Mouse (Mus musculus) midbrain, postnatal 0 days (tissue): ENCODE data around the gene Cacnb3. TPM values are rescaled to one million over a fixed set of nuclear protein-coding genes. Genes with fewer than 3 reads are reported as not detected.
A peak's percentile ranks its signal among the peaks of the same experiment; 100 is the strongest.
"Not testable (repeated sequence)": the region's sequence is repeated elsewhere in the genome, so short reads cannot be mapped to it uniquely, and the experiment has no call there.

Experiments
- ATAC-seq: fragments of 200-750 bp; cut with Nextera tagmentation; 2 replicates; pipeline ENCODE4 v1.8.0; 2017; ENCODE audit warnings: moderate number of reproducible peaks, mild to moderate bottlenecking, moderate TSS enrichment, moderate library complexity; ENCODE audit not compliant: low FRiP score
- DNase-seq: peaks from one replicate; pipeline ENCODE4 v3.0.0-alpha.2; 2015; ENCODE audit warnings: low spot score
- H3K27ac ChIP-seq: fragments of 300-500 bp; sonication (generic); 2 replicates; pipeline ENCODE4 v1.5.1; 2014; ENCODE audit warnings: low read depth, mild to moderate bottlenecking, low read length, mixed read lengths
- H3K27me3 ChIP-seq: fragments of 300-500 bp; sonication (generic); 2 replicates; pipeline ENCODE4 v1.6.1; 2014; ENCODE audit warnings: low read length, control low read depth, mixed read lengths; ENCODE audit not compliant: insufficient read depth
- H3K36me3 ChIP-seq: fragments of 300-500 bp; sonication (generic); 2 replicates; pipeline ENCODE4 v1.6.1; 2014; ENCODE audit warnings: low read length, control low read depth, mixed read lengths; ENCODE audit not compliant: insufficient read depth
- H3K4me1 ChIP-seq: fragments of 300-500 bp; sonication (generic); 2 replicates; pipeline ENCODE4 v1.6.1; 2014; ENCODE audit warnings: mild to moderate bottlenecking, control low read depth, antibody characterized with exemption, low read length, mixed read lengths; ENCODE audit not compliant: insufficient read depth
- H3K4me2 ChIP-seq: fragments of 300-500 bp; sonication (generic); 2 replicates; pipeline ENCODE4 v1.6.1; 2014; ENCODE audit warnings: low read depth, mild to moderate bottlenecking, low read length, mixed read lengths; ENCODE audit not compliant: poor library complexity, severe bottlenecking
- H3K4me3 ChIP-seq: fragments of 300-500 bp; sonication (generic); 2 replicates; pipeline ENCODE4 v1.5.1; 2014; ENCODE audit warnings: low read depth, mild to moderate bottlenecking, low read length, moderate library complexity
- H3K9ac ChIP-seq: fragments of 300-500 bp; sonication (generic); replicated peaks from 2 replicates; pipeline ENCODE4 v1.6.1; 2014; ENCODE audit warnings: mild to moderate bottlenecking, low read length, moderate library complexity, mixed read lengths; ENCODE audit not compliant: poor library complexity, severe bottlenecking
- H3K9me3 ChIP-seq: fragments of 300-500 bp; sonication (generic); 2 replicates; pipeline ENCODE4 v1.6.1; 2016; ENCODE audit warnings: low read length, control low read depth
- CTCF ChIP-seq: IDR thresholded peaks from 2 replicates; pipeline ENCODE4 v1.5.1; 2016; ENCODE audit warnings: antibody characterized with exemption, mild to moderate bottlenecking
- WGBS: fragments of 180-500 bp; shearing (Covaris S2); extraction: QIAGEN DNeasy Blood & Tissue Kit; methylation state at CpG from one replicate; pipeline ENCODE4 v1.1.7; 2014; 5-methylcytosine and 5-hydroxymethylcytosine counted together
- polyA plus RNA-seq: library from polyadenylated mRNA; unstranded; fragments of >200 nt; fragmentation: Nextera tagmentation; extraction: Ambion mirVana; gene quantifications from 2 replicates; pipeline ENCODE4 v1.2.1, GENCODE M21; 2015
- total RNA-seq: library from RNA; depleted of rRNA; stranded (reverse); fragments of >200 nt; gene quantifications from 2 replicates; pipeline ENCODE4 v1.2.3, GENCODE M21; 2014; rRNA removed

Cacnb3 gene
- total RNA-seq, result 211 and 239 TPM in 2 replicates
- polyA plus RNA-seq, result 150 and 155 TPM in 2 replicates

DNA sequence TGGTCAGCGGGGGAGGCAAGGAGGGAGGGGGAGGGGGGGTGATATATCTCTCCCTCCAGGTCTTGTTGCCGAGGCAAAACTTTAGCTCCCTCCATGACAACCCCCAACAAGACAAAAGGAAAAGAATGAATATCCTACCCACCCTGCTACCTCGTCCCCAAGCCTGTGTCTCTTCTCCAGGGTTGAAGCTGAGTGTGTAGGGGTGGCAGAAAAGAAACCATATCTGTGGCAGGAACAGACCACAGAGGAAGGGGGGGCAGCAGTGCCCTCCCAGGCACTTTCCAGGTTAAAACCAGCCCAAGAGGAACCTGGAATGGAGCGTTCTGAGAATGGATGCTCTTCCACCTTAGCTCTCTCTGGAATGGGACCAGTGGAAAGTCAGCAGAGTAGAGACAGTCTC lies at the start of gene Cacnb3:
Gene Cacnb3 (plus strand): TSS at position 301 of the 400 bp plus-strand sequence.
- H3K27ac ChIP-seq, result peak within 1 kb of the TSS; percentile 98; the same call in 1 of the 2 replicates
- no peak for TF ChIP-seq CTCF
- peaks cover 8% of the 10 kb centered on the region; the same call in 1 of the 2 replicates for H3K4me1 ChIP-seq
- H3K9me3 ChIP-seq, result no peaks in the 10 kb centered on the region
- no peaks in the 10 kb centered on the region for H3K36me3 ChIP-seq
- DNase-seq (no peak), ATAC-seq (no peak)
- H3K27me3 ChIP-seq, result no peaks in the 10 kb centered on the region
- peak within 1 kb of the TSS; percentile 88 for H3K4me2 ChIP-seq
- WGBS, result 41% methylated on average over 4 of the region's 4 CpGs
- H3K4me3 ChIP-seq, result peak within 1 kb of the TSS; percentile 68
- peak within 1 kb of the TSS; percentile 93; the same call in 1 of the 2 replicates for H3K9ac ChIP-seq

GRCm38 (mm10) chr15:98582410-98582809 lies 48.2 kb upstream of the Cacnb3 start:
- H3K4me2 ChIP-seq, result no peak overlapping the region
- H3K27ac ChIP-seq, result no peak overlapping the region
- no peaks in the 10 kb centered on the region for H3K36me3 ChIP-seq
- 83% methylated on average over 8 of the region's 8 CpGs for WGBS
- H3K4me3 ChIP-seq, result no peak overlapping the region
- H3K9ac ChIP-seq, result no peak overlapping the region
- ATAC-seq, result no peak
- H3K9me3 ChIP-seq, result no peaks in the 10 kb centered on the region
- TF ChIP-seq CTCF, result no peak
- no peaks in the 10 kb centered on the region for H3K27me3 ChIP-seq
- H3K4me1 ChIP-seq, result no peaks in the 10 kb centered on the region
- no peak for DNase-seq

- Histone ChIP-seq H3K4me3 (no peak overlapping the region), H3K4me1 (no peaks in the 10 kb centered on the region), H3K9me3 (no peaks in the 10 kb centered on the region), H3K9ac (no peak overlapping the region), H3K27me3 (no peaks in the 10 kb centered on the region), H3K4me2 (no peak overlapping the region), H3K36me3 (no peaks in the 10 kb centered on the region), H3K27ac (no peak overlapping the region)
- 79% methylated on average over 8 of the region's 8 CpGs for WGBS
- no peak for TF ChIP-seq CTCF
- DNase-seq, result no peak
- no peak for ATAC-seq
Measured at GRCm38 (mm10) chr15:98582996-98583395, 47.6 kb upstream of the Cacnb3 start.

GRCm38 (mm10) chr15:98585421-98585820 lies 45.2 kb upstream of the Cacnb3 start:
- no peaks in the 10 kb centered on the region for H3K4me1 ChIP-seq
- no peak overlapping the region for H3K9ac ChIP-seq
- no peaks in the 10 kb centered on the region for H3K27me3 ChIP-seq
- no peak for TF ChIP-seq CTCF
- 48% methylated on average over 7 of the region's 7 CpGs for WGBS
- H3K9me3 ChIP-seq, result no peaks in the 10 kb centered on the region
- no peak overlapping the region for H3K27ac ChIP-seq
- H3K4me2 ChIP-seq, result no peak overlapping the region
- DNase-seq (no peak), ATAC-seq (no peak)
- H3K4me3 ChIP-seq, result no peak overlapping the region
- H3K36me3 ChIP-seq, result peaks cover 4% of the 10 kb centered on the region

- H3K36me3 ChIP-seq, result peaks cover 12% of the 10 kb centered on the region
- ATAC-seq, H3K4me3 ChIP-seq, H3K9ac ChIP-seq, DNase-seq, H3K27me3 ChIP-seq, H3K27ac ChIP-seq, H3K9me3 ChIP-seq, H3K4me2 ChIP-seq, H3K4me1 ChIP-seq: not testable (repeated sequence)
- WGBS, result 87% methylated on average over 9 of the region's 9 CpGs
Measured at GRCm38 (mm10) chr15:98586141-98586540, 44.5 kb upstream of the Cacnb3 start.

- WGBS, result 93% methylated on average over 11 of the region's 11 CpGs
- H3K9me3 ChIP-seq, result no peaks in the 10 kb centered on the region
Measured at GRCm38 (mm10) chr15:98587751-98588150, 42.9 kb upstream of the Cacnb3 start.

More at GRCm38 (mm10) chr15:98587751-98588150, 42.9 kb upstream of the Cacnb3 start:
- Histone ChIP-seq H3K27ac (no peak overlapping the region), H3K4me2 (no peak overlapping the region), H3K4me3 (no peak overlapping the region), H3K36me3 (peaks cover 24% of the 10 kb centered on the region), H3K27me3 (no peaks in the 10 kb centered on the region), H3K9ac (no peak overlapping the region), H3K4me1 (no peaks in the 10 kb centered on the region)
- no peak for TF ChIP-seq CTCF
- ATAC-seq, result no peak
- DNase-seq, result no peak
